Mouse (Mus musculus): ENCODE measurements around the gene Pam16.

The Pam16 gene

DNA sequence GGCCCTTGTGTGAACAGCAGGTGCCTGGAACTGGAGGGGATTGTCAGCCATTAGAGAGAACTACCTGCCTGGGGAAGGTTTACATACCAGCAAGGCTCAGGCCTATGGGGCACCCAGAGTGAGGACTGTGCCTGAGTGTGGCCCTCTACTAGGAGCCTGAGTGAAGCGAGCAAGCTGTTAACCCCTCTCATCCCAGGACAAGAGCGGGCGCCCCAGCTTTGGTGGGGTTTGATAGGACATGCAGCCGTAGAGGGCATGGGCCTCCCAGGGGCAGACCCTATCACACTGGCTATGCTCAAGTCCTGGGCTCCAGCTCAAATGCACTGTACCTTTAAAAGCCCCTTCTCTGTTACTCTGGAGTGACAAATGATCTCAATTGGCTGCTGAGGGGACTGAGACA, 22.0 kb upstream of the Pam16 start:
- WGBS: 79% methylated on average over 4 of the region's 4 CpGs

DNA sequence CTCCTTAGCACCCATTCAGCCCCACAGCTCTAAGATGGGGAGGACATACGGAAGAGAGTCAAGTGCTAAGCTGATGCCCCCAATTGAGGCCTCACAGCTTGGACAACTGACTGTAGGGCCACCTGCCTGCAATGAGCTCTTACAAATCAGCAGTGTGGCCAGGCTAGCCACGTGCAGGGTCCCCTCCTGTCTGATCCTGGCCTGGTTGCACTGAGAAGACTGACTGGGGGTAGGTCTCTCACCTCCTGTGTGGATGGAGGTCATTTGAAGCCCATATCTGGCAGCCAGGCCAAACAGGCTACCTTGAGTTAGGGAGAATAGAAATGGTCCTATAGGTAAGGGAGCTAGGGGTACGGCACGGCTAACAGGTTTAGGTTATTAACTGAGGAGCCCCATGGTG, 21.1 kb upstream of the Pam16 start:
- WGBS: 82% methylated on average over 4 of the region's 4 CpGs

DNA sequence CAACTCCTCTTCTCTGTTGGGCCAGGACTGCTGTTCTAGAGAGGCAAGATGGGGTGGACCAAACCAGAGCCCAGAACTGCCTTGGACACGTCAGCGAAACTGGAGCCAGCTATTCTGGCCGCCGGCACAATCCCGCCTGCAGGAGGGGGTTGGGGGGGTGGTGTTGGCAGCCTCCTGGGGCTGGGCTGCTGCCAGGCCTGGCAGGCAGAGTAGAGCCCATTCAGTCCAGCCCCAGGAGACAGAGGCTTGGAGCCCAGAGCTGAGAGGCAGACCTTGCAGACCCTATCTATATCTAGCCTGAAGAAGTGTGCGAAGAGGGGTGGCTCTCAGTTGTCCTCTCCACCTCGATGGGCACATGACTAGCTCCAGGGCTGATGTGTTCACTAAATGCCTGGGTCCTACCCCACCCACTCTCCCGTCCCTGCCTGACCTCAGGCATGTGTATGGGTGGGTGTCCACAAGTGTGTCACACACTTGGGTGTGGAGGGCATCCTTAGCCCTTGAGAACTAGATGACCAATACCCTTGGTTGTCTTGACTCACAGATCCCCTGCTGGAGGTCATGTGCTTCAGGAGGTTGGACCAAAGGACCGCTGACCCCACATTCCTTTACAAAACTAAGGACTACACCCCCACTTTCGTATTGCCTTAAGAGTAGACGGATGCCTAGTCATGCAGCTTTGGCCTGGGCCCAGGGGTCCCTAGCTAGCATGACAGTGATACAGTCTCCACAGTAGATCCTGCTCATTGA, 19.1 kb upstream of the Pam16 start:
- 39% methylated on average over 11 of the region's 11 CpGs for WGBS

DNA sequence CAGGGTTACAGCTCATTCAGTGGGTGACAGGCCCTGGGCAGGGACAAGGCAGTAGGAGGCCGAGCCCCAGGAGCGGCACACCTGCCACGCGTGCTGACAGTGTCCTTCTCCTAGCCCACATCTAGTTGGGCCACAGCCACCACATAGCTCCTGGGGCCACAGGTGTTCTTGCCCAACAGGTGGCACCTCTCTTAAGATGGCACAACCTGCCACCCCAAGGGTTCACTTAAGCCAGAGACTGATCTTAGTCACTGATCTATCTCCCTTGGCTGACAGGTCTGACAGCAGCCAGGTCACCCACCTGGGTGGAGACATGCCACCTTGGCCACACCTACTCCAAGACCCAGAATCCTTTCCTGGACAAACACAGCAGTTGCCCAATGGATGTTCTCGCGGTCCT, 18.1 kb upstream of the Pam16 start:
- 50% methylated on average over 6 of the region's 6 CpGs for WGBS

DNA sequence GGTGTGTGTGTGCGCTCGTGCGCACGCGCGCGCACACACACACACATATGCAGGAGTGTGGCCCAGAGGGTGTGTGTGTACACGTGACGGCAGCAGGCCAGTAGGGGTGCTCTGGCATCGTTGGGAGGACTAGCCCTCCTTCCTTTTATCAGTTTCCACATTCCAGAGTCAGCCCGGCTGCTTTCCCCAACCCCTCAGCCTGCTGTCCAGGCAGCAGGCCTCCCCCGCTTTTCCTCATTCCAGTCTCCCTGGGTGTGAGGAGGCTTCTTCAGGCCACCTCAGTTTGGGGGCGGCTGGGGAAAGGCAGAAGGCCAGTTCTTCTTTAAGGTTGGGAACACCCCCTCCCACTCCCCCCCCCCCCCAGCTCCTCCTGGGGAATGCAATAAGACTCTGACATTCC, 17.4 kb upstream of the Pam16 start:
- WGBS: 38% methylated on average over 13 of the region's 13 CpGs

DNA sequence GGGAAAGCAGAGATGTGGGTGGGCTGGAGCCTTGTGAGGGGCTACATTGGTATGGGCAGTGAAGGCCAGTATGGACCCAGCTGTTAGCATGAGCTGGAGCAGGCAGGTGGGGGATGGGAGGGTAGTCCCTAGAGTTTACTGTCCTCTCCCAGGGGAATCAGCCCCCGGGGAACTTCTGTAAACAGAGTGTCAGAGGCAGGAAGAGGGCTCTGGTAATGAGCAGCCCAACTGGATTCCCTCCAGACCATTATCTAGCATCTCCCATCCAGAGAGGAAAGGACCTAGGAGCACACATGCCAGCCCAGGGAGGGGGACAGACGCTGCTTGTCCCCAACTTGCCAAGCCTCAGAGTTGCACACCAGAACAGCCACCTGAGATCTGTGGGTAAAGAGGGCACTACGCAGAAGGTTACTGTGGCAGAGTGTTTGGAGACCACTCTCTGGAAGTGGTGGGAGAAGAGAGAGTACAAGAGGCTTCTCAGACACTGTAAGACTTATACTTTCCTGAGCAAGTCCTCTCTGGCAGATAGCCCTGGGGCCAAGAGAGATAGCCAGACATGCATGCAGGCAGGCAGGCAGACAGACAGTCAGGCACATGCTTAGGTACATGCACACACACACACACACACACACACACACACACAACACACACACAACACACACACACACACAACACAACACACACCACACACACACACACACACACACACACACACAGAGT, 16.5 kb upstream of the Pam16 start:
- WGBS: 51% methylated on average over 3 of the region's 3 CpGs

DNA sequence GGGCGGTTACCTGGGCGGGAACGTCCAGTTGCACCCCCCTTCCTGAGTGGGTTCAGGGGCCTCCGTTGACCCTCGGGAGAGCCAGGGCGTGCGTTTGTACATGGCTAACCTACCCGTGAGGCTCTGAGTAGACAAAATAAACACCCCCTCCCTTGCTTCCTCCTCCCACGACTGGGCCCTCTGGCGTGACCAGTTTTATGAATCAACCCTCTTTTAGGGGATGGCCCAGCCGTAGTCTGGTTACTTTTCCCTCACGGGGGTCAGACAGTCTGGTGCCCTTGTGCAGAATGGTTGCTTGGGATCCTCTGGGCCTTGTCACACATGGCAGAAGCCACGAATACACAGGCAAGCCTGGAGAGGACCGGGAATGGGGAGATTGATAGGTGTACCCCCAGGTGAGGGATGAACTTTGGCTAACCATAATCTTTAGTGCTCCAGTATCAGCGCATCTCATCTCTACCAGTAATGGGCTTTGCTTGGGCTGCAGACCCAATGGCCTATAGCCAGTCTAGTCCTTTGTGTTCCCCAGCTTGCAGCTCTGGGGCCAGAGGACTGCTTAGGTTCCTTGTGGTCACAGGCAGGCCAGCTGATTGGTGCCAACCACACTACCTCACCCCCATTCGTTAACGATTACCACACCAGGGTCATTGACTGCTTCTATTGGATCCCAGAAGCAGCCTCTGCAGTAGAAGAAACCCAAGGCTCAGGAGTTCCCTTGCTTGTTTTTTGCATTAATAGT, 15.6 kb upstream of the Pam16 start:
- WGBS: 28% methylated on average over 17 of the region's 17 CpGs

DNA sequence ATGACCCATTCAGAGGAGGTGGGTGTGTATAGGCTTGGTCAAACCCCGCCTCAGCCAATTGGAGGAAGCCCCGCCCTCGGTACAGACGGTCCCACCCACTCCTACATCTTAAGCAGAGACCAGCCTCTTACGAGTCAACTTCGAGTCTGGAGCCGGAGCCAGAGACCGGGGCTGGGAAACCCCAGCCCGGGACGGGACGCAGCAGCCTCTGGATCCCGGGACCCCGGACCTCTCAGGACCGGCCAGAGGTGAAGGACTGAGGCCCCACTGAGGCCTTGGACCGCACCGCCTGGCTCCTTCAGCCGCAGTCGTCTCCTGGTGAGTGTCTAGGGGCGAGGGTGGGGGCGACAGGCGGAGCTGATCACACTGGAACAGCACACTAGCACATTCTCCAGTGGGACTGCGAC, 15.0 kb upstream of the Pam16 start, which contains the start of the genes Vasn and Dnaja3:
TSS of gene Vasn (plus strand) at position 111 of the 407 bp plus-strand sequence.
TSS of gene Dnaja3 (plus strand) at position 159 of the 407 bp plus-strand sequence.
- WGBS: 15% methylated on average over 22 of the region's 22 CpGs

DNA sequence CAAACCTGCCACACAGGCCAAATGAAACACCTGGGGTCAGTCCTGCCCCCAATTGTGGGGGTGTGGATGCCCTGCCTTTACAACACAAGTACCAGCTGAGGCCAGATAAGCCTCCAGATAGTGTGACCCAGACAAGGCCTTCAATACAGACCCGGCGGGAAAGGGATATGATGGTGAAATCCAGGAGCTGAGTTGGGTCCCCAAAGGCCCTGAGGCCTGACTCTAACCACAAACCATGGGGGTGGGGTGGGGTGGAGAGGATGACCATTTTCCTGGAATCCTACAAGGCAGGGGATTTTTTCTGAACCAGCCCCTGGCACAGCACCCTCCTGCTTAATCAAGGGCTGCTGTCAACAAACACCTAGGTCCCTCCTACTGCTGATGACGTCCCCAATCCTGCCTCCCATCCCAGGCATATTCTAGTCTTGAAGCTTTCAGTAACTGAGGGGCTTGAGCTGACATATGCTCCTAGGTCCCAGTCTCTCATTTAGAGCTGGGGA, 14.2 kb upstream of the Pam16 start:
- WGBS: 94% methylated on average over 3 of the region's 3 CpGs

DNA sequence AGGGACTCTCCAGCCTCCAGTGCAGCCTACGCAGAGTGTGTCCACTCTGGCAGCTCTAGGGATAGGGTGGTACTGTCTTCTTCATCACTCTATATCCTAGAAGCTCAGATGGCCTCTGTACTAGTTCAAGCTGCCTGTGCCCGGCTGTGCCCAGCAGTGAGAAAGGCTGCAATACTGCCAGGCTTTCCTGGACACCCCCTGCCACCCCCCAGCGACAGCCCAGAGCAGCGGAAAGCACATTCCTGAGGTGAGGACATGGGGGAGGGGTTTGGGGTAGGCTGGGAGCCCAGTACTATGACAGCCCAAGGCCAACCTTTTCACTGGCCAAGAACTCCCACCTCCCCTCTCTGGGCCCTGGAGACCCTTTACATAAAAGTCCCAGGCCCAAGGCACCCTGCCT, 11.0 kb upstream of the Pam16 start:
- 75% methylated on average over 4 of the region's 4 CpGs for WGBS

DNA sequence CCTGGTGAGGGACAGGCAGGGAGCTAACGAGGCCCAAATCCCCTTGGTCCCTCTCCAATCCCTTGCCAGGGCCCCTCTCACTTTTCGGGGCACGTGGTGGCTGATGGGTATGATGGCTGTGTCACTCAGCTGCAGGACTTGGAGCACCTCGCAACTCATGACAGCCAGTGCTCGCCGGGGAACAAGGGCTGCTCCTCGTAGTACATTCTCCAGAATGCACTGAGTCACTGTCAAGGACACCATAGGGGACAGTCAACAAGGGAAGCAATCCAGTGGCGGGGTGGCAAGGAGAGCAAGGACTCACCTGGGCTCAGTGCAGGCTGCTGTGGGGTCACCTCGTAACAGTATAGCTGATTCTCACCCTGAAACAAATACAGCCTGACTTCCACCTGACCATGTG, 9.9 kb upstream of the Pam16 start:
- WGBS: 84% methylated on average over 9 of the region's 9 CpGs

DNA sequence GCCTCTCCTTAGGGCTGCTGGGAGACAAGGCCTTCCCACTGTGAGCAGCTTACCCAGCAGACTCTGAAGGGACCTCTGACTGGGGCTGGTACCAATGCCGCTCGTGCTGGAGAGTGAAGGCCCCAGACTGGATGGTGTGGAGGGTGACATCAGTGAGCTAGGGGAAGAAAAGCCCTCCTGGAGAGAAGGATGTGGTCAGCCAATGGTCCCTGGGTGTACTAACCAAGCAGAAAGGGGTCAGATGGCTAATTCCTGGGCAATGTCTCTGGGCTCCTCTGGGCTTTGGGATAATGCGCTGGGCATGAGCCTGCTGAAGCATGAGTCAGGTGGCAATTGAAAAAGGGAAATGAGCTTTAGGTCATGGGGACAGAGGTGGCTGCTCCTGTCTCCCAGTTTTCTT, 8.9 kb upstream of the Pam16 start:
- WGBS: 98% methylated on average over 3 of the region's 3 CpGs

DNA sequence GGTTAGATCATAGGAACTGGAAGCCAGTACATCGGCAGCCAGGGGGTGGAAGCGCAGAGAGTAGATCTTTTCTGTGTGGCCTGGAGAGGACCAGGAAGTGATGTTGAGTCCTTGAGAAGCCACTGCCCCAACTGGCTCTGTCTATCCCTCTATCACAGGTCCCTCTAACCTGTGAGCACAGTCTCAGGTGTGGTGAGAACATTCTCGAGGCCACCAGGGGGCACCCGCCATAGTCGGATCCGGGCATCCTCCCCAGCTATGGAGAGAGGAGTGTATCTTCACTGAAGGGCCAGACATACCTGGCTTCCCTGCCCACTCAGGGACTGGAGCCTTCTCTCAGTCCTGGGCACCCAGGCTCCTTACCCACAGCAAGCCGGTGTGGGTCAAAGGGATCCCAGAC, 7.3 kb upstream of the Pam16 start:
- 41% methylated on average over 7 of the region's 7 CpGs for WGBS

DNA sequence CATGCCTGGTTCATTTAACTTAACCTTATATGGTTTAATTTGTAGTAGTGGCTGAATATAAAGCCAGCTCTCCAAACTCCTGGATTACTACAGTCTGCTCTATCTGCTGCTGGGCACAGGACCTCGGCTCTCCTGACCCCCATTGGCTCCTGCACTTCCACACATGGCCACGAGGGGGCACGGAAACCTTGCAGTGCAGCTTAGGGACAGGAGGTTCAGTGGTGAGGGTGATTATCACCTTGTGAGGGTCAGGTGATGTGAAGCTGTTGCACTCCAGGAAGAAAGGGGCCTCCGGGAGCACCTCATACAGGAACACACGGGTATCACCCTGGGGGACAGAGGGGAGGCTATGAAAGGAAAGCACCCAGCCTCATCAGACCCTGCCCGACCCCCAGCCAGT, 5.2 kb upstream of the Pam16 start:
- 27% methylated on average over 6 of the region's 6 CpGs for WGBS

DNA sequence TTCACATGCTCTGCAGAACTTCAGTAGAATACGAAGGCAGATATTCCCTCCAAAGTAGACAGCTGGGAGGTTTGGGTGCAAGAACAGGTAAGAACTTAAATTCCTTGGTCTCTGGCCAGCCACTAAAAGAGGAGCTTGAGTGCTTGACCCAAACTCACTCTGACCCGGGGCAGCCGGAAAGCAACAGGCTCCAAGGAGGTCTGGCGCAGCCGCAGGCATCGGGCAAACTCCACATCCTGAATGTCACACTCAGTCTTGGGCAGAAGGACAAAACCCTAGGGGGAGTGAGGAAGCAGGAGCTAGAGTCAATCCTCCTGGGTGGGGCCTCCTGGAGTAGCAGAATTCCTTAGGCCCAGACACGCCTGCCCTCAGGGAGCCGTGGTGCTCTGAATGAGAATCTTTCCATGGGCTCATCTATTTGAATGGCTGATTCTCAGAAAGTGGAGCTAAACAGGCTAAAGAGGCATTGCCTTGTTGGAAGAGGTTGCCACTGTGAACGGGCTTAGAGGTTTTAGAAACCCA, 4.2 kb upstream of the Pam16 start:
- WGBS: 95% methylated on average over 9 of the region's 9 CpGs

DNA sequence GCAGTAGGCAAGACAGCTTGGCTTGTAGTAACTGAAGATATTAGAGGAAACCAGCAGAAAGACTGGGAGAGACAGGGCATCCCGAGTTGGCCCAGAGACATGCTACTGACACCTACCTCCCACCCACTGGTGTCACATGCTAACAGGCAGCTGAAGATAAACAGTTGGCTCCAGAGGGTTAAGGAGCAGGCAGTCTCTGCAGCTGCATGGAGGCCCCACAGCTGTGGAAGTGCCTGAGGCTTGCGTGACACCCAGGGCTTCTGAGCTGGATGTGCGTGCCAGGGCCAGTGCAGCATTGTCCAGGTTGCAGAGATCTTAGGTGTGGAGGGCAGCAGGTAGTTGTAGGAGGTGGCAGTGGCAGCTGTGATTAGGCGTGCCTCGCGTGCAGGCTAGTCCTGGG, 2.3 kb upstream of the Pam16 start:
- 73% methylated on average over 6 of the region's 6 CpGs for WGBS

DNA sequence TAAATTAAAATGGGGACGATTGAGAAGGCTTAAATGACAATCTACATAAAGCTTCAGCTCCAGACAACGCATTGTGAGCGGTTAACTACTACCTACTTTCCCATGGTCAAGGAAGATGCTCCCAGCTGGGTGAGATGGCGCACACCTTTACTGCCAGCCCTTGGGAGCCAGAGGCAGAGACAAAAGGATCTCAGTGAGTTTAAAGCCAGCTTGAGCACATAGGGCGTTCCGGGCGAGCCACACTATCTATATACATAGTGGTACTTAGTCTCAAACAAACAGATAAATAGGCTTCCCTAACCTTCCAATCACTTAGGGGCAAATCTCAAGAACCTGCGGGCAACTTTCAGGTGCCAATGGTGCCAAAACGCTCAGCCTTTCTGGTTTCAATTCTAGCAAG, 714 bp downstream of the Pam16 start:
- WGBS: 9% methylated on average over 9 of the region's 9 CpGs

DNA sequence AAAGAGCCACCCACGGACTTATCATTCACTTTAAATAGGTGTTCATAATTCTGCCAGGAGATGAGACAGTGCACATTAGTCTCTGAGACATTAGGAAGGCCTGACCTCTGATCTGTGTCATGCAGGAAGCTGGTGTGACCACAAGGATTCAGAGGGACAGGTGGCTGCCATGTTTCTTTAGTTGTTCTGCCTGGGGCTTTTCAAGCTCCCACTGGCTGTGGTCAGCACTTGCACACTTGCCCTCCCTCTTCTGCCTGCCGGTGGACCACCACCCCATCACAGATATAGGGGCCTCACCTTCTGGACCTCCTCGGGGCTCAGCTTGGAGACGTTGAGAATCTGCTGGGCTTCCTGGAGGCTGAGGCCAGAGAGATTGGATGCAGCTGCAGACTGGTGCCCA, 8.0 kb downstream of the Pam16 start:
- WGBS: 86% methylated on average over 4 of the region's 4 CpGs

DNA sequence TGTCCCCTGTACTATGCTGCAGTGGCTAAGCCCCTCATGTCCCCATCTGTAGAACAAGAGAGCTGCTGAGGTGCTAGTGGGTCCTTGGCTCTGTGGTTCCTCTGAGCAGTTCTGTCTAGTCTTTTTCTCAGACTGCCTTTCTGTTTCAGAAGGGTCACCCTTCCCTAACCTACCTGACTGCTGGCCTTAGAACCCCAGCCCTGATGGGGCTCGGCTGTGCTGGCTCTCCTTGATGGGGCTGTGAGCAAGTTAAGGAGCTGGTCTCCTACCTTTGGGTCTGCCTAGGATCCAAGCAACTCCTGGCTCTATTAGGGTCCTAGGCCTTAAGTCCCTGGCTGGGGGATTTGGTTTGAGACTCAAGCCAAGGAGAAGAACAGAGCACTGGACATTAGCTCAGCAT, 9.5 kb downstream of the Pam16 start:
- 81% methylated on average over 1 of the region's 1 CpGs for WGBS

DNA sequence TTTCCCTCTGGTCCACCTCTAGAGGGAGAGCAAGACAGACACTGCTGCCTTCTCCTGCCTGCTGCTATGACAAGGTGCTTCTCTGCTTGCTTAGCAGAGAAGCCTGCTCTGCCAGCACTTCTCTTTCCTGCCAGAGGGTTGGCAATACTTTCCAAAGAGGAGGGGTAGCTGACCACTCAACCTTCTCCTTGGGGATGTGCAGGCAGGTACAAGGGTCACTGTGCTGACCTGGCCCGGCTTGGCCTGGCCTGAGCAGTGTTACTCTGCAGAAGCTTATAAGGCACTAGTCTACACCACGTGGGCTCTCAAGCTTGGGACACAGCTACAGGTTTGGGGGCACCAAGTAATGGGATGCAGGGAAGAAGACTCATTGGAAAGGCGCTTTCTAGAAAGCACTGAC, 10.1 kb downstream of the Pam16 start:
- WGBS: 93% methylated on average over 3 of the region's 3 CpGs

DNA sequence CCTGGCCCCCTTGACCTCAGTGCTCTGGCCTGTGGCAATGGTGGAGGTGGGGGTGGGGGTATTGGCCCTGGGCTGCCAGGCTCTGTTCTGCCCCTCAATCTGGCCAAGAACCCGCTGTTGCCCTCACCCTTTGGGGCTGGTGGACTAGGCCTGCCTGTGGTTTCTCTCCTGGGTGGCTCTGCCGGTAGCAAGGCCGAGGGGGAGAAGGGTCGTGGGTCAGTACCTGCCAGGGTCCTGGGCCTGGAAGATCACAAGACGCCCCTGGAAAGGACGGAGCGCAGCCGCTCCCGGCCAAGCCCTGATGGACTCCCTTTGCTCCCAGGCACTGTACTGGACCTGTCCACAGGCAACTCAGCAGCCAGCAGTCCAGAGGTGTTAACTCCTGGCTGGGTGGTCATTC, 11.1 kb downstream of the Pam16 start:
- 95% methylated on average over 9 of the region's 9 CpGs for WGBS

DNA sequence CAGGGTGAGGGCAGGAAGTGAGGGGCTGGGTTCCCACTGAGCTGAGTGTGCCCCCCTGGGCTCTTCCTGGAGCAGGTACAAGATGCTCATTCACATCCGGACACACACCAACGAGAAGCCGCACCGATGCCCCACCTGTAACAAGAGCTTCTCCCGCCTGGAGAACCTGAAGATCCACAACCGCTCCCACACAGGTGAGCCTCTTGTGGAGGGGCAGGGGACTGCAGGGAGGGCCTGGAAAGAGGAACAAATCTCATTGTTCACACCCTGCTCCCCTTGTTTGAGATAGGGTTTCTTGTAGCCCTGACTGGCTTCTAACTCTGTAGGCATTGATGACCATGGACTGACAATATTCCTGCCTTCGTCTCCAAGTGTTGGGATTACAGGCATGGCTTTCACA, 13.1 kb downstream of the Pam16 start:
- WGBS: 91% methylated on average over 7 of the region's 7 CpGs
